Mouse (Mus musculus): ENCODE data around the gene Plod2. TPM values are rescaled to one million over a fixed set of nuclear protein-coding genes. Genes with fewer than 3 reads are reported as not detected.

Plod2 gene
- polyA plus RNA-seq, 1 experiment from 2014 or later = 30.6 TPM

GRCm38 (mm10) chr9:92588226-92588625 is 46.2 kb downstream of the Plod2 start:
- Histone ChIP-seq H3K36me3 (ENCODE audit: control insufficient read depth, insufficient read depth) (peaks cover 24% of the 10 kb centered on the region), H3K4me3 (ENCODE audit: low read length) (no peak overlapping the region), H3K27ac (ENCODE audit: low read length) (no peak overlapping the region), H3K9me3 (replicated peaks; ENCODE audit: control insufficient read depth, low read length) (no peaks in the 10 kb centered on the region), H3K9ac (ENCODE audit: low read length) (no peak overlapping the region), H3K27me3 (ENCODE audit: control insufficient read depth, insufficient read depth, low read length) (no peaks in the 10 kb centered on the region), H3K4me2 (ENCODE audit: low read depth, low read length) (no peak overlapping the region), H3K4me1 (ENCODE audit: control insufficient read depth, insufficient read depth, low read length) (peaks cover 12% of the 10 kb centered on the region)
- ATAC-seq (replicated peaks; ENCODE audit: extremely low read depth, insufficient read depth, low FRiP score) = no peak
- 82% methylated on average over 1 of the region's 1 CpGs for WGBS

DNA sequence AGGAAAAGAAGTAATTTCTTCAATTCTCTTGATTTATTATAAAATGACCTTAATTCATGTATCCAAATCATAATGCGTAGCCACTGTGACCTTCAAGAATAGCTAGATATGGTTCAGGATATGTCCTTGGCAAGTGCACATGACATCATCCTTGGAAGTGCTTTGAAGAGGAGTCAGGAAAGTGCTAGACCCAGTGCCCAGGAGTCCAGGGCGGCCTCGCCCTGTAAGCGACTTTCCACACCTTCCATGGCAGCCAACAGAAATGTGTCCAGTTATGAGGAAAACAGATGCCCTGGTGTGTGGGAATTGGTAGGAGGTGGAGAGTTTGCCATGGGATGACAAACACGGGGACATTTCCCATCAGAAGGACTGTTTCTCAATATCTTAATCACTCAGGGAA is 47.0 kb downstream of the Plod2 start:
- no peak for ATAC-seq (replicated peaks; ENCODE audit: extremely low read depth, insufficient read depth, low FRiP score)
- Histone ChIP-seq H3K27ac (ENCODE audit: low read length) (no peak overlapping the region), H3K4me1 (ENCODE audit: control insufficient read depth, insufficient read depth, low read length) (peaks cover 6% of the 10 kb centered on the region), H3K4me3 (ENCODE audit: low read length) (no peak overlapping the region), H3K9me3 (replicated peaks; ENCODE audit: control insufficient read depth, low read length) (no peaks in the 10 kb centered on the region), H3K36me3 (ENCODE audit: control insufficient read depth, insufficient read depth) (peaks cover 27% of the 10 kb centered on the region), H3K27me3 (ENCODE audit: control insufficient read depth, insufficient read depth, low read length) (no peaks in the 10 kb centered on the region), H3K4me2 (ENCODE audit: low read depth, low read length) (no peak overlapping the region), H3K9ac (ENCODE audit: low read length) (no peak overlapping the region)
- 88% methylated on average over 5 of the region's 5 CpGs for WGBS

- no peak for ATAC-seq (replicated peaks; ENCODE audit: extremely low read depth, insufficient read depth, low FRiP score)
- 79% methylated on average over 5 of the region's 5 CpGs for WGBS
- H3K36me3 ChIP-seq (ENCODE audit: control insufficient read depth, insufficient read depth) = peaks cover 25% of the 10 kb centered on the region
These were observed 49.5 kb downstream of the Plod2 start for GRCm38 (mm10) chr9:92591482-92591881.

DNA sequence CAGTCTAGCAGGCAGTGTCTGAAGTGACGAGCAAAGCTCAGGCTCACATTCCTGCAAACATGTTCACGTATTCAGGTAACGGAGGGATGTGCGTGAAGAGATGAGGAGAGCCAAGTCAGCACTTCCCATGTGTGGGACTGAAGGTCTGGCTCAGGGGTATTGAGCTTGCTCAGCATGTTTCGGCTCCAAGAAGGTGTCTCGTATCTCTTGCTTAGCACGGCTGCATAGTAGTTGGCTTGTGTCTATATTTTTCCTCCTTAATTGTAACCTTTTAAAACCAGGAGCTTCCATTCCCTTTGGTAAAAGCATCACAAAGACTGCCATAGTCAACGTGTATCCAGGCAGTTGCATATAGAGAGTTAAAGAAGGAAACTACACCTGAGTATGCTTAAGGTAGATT is 50.7 kb downstream of the Plod2 start:
- no peak overlapping the region for H3K9ac ChIP-seq (ENCODE audit: low read length)
- no peaks in the 10 kb centered on the region for H3K27me3 ChIP-seq (ENCODE audit: control insufficient read depth, insufficient read depth, low read length)
- no peaks in the 10 kb centered on the region for H3K9me3 ChIP-seq (replicated peaks; ENCODE audit: control insufficient read depth, low read length)
- no peak for ATAC-seq (replicated peaks; ENCODE audit: extremely low read depth, insufficient read depth, low FRiP score)
- no peak overlapping the region for H3K27ac ChIP-seq (ENCODE audit: low read length)
- no peak overlapping the region for H3K4me2 ChIP-seq (ENCODE audit: low read depth, low read length)
- 88% methylated on average over 8 of the region's 8 CpGs for WGBS
- no peak overlapping the region for H3K4me3 ChIP-seq (ENCODE audit: low read length)
- H3K4me1 ChIP-seq (ENCODE audit: control insufficient read depth, insufficient read depth, low read length) = peaks cover 2% of the 10 kb centered on the region; the same call in 1 of the 2 replicates
- peaks cover 16% of the 10 kb centered on the region for H3K36me3 ChIP-seq (ENCODE audit: control insufficient read depth, insufficient read depth)

More at GRCm38 (mm10) chr9:92591482-92591881, 49.5 kb downstream of the Plod2 start:
- Histone ChIP-seq H3K27ac (ENCODE audit: low read length) (no peak overlapping the region), H3K27me3 (ENCODE audit: control insufficient read depth, insufficient read depth, low read length) (no peaks in the 10 kb centered on the region), H3K9ac (ENCODE audit: low read length) (no peak overlapping the region), H3K4me1 (ENCODE audit: control insufficient read depth, insufficient read depth, low read length) (peaks cover 2% of the 10 kb centered on the region; the same call in 1 of the 2 replicates), H3K4me2 (ENCODE audit: low read depth, low read length) (no peak overlapping the region), H3K4me3 (ENCODE audit: low read length) (no peak overlapping the region), H3K9me3 (replicated peaks; ENCODE audit: control insufficient read depth, low read length) (no peaks in the 10 kb centered on the region)

DNA sequence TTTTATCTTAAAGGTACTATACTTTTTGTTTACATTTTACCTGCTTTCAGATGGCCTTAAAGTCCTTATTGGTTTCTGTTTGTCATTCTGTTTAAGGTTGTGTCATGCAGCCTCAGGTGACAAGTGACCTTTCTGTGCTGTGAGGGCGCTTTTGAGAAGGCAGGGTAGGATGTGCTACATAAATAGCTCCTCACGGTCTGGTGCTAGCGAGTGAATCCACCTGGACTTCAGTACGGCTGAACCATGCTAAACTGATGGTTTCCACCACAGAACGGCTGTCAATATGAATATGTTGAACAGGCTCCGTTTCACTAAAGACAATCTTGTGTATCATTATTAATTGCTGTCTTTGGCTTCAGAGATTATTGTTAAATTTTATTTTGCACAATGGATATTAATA is 52.5 kb downstream of the Plod2 start:
- H3K9ac ChIP-seq (ENCODE audit: low read length) = no peak overlapping the region
- H3K4me2 ChIP-seq (ENCODE audit: low read depth, low read length) = no peak overlapping the region
- H3K27me3 ChIP-seq (ENCODE audit: control insufficient read depth, insufficient read depth, low read length) = no peaks in the 10 kb centered on the region
- H3K36me3 ChIP-seq (ENCODE audit: control insufficient read depth, insufficient read depth) = peaks cover 12% of the 10 kb centered on the region
- peaks cover 2% of the 10 kb centered on the region; the same call in 1 of the 2 replicates for H3K4me1 ChIP-seq (ENCODE audit: control insufficient read depth, insufficient read depth, low read length)
- H3K27ac ChIP-seq (ENCODE audit: low read length) = no peak overlapping the region
- no peak overlapping the region for H3K4me3 ChIP-seq (ENCODE audit: low read length)
- WGBS = 37% methylated on average over 6 of the region's 6 CpGs
- no peaks in the 10 kb centered on the region for H3K9me3 ChIP-seq (replicated peaks; ENCODE audit: control insufficient read depth, low read length)
- no peak for ATAC-seq (replicated peaks; ENCODE audit: extremely low read depth, insufficient read depth, low FRiP score)

GRCm38 (mm10) chr9:92595296-92595695 is 53.3 kb downstream of the Plod2 start:
- no peak overlapping the region for H3K4me2 ChIP-seq (ENCODE audit: low read depth, low read length)
- H3K9me3 ChIP-seq (replicated peaks; ENCODE audit: control insufficient read depth, low read length) = no peaks in the 10 kb centered on the region
- 70% methylated on average over 4 of the region's 4 CpGs for WGBS
- H3K4me1 ChIP-seq (ENCODE audit: control insufficient read depth, insufficient read depth, low read length) = peaks cover 2% of the 10 kb centered on the region; the same call in 1 of the 2 replicates
- peaks cover 15% of the 10 kb centered on the region for H3K36me3 ChIP-seq (ENCODE audit: control insufficient read depth, insufficient read depth)
- H3K27ac ChIP-seq (ENCODE audit: low read length) = no peak overlapping the region
- ATAC-seq (replicated peaks; ENCODE audit: extremely low read depth, insufficient read depth, low FRiP score) = no peak
- H3K27me3 ChIP-seq (ENCODE audit: control insufficient read depth, insufficient read depth, low read length) = no peaks in the 10 kb centered on the region
- H3K4me3 ChIP-seq (ENCODE audit: low read length) = no peak overlapping the region
- H3K9ac ChIP-seq (ENCODE audit: low read length) = no peak overlapping the region

DNA sequence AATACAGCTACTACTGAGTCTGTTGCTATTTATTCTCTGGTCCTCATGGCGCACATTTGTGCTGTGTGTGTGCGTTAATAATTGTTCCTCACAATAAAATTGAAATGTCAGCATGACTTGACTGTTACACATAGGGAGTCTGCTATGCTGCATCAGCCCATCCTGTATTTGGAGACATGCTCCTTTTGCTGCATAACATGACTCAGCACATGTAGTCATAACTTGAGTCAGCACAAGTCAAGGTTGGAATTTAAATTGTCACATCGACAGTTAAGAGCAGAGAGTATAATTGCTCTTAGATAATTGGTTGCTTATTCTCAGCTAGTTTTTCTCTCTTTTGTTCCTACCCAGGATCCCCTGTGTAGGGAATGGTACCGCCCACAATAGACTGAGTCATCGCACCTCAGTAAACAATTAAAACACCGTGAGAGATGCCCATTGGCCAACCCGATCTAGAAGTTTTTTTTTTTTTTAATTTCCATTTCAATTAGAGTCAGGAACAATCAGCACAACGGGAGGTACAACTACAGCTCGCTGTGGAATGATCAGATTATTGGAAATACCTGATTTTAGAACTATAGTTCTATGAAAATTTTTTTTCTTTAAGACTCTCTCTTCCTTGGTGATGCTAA is 55.0 kb downstream of the Plod2 start:
- Histone ChIP-seq H3K4me1 (ENCODE audit: control insufficient read depth, insufficient read depth, low read length) (peaks cover 2% of the 10 kb centered on the region; the same call in 1 of the 2 replicates), H3K36me3 (ENCODE audit: control insufficient read depth, insufficient read depth) (peaks cover 15% of the 10 kb centered on the region), H3K27me3 (ENCODE audit: control insufficient read depth, insufficient read depth, low read length) (no peaks in the 10 kb centered on the region), H3K9ac (ENCODE audit: low read length) (no peak overlapping the region), H3K4me3 (ENCODE audit: low read length) (no peak overlapping the region), H3K4me2 (ENCODE audit: low read depth, low read length) (no peak overlapping the region), H3K27ac (ENCODE audit: low read length) (no peak overlapping the region), H3K9me3 (replicated peaks; ENCODE audit: control insufficient read depth, low read length) (no peaks in the 10 kb centered on the region)
- no peak for ATAC-seq (replicated peaks; ENCODE audit: extremely low read depth, insufficient read depth, low FRiP score)
- WGBS = 96% methylated on average over 9 of the region's 9 CpGs

DNA sequence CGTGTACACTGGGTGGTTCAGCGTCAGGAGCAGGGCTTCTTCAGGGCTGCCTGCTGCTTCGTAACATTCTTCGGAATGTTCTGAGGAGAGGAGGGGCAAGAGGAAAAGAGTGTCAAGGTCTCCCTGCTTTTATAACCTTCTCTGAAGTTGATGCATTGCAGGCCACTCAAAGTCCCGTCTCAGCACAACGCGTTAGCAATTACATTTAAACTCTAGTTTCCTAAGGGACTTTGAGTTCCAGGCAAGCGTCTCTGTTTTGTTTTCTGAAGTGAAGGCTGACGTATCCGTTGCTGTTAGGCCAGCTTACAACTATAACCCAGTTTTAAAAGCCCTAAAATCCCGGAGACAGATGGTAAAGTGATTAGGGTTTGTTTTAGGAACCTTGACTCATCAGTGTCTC is 55.8 kb downstream of the Plod2 start:
- Histone ChIP-seq H3K4me3 (ENCODE audit: low read length) (no peak overlapping the region), H3K36me3 (ENCODE audit: control insufficient read depth, insufficient read depth) (peaks cover 11% of the 10 kb centered on the region), H3K4me2 (ENCODE audit: low read depth, low read length) (no peak overlapping the region), H3K27ac (ENCODE audit: low read length) (no peak overlapping the region), H3K9me3 (replicated peaks; ENCODE audit: control insufficient read depth, low read length) (no peaks in the 10 kb centered on the region), H3K9ac (ENCODE audit: low read length) (no peak overlapping the region), H3K4me1 (ENCODE audit: control insufficient read depth, insufficient read depth, low read length) (peaks cover 2% of the 10 kb centered on the region; the same call in 1 of the 2 replicates), H3K27me3 (ENCODE audit: control insufficient read depth, insufficient read depth, low read length) (no peaks in the 10 kb centered on the region)
- no peak for ATAC-seq (replicated peaks; ENCODE audit: extremely low read depth, insufficient read depth, low FRiP score)
- WGBS = 63% methylated on average over 11 of the region's 11 CpGs

- Histone ChIP-seq H3K9ac (ENCODE audit: low read length) (no peak overlapping the region), H3K27ac (ENCODE audit: low read length) (no peak overlapping the region), H3K9me3 (replicated peaks; ENCODE audit: control insufficient read depth, low read length) (no peaks in the 10 kb centered on the region), H3K4me3 (ENCODE audit: low read length) (no peak overlapping the region), H3K27me3 (ENCODE audit: control insufficient read depth, insufficient read depth, low read length) (no peaks in the 10 kb centered on the region), H3K4me2 (ENCODE audit: low read depth, low read length) (no peak overlapping the region), H3K4me1 (ENCODE audit: control insufficient read depth, insufficient read depth, low read length) (no peaks in the 10 kb centered on the region), H3K36me3 (ENCODE audit: control insufficient read depth, insufficient read depth) (peaks cover 8% of the 10 kb centered on the region; the same call in 1 of the 2 replicates)
- ATAC-seq (replicated peaks; ENCODE audit: extremely low read depth, insufficient read depth, low FRiP score) = no peak
- 75% methylated on average over 15 of the region's 15 CpGs for WGBS
These were observed 58.0 kb downstream of the Plod2 start for GRCm38 (mm10) chr9:92599940-92600538.
